Mouse (Mus musculus) left cerebral cortex, adult 8-10 months (tissue): Measurements from ENCODE around the gene Sun3. TPM values are rescaled to one million over a fixed set of nuclear protein-coding genes. Genes with fewer than 3 reads are reported as not detected.

ENCODE experiments used
- DNase-seq, 2 experiments: peaks; one replicate each; pipeline ENCODE4 v3.0.0; 2022; ENCODE audit warnings: low spot score in 2 of 2
- total RNA-seq, 4 experiments: library from RNA; stranded (reverse); gene quantifications; 2 replicates each; pipeline ENCODE4 v1.2.4; 2022

Gene Sun3
- total RNA-seq, 4 experiments from 2014 or later = 0.33 to 0.65 (median 0.39) TPM; not detected in 1

- DNase-seq = peak; percentile 14 to 34
Observed at GRCm38 (mm10) chr11:8983237-8983861, 65.4 kb downstream of the Sun3 start.

GRCm38 (mm10) chr11:8978154-8978553, 70.6 kb downstream of the Sun3 start:
- no peak for DNase-seq

- DNase-seq = no peak
Observed at GRCm38 (mm10) chr11:8973166-8973565, 75.6 kb downstream of the Sun3 start, which contains the start of gene Pkd1l1. Pkd1l1 (minus strand) TSS chr11:8973266.

- no peak for DNase-seq
Observed at GRCm38 (mm10) chr11:8972093-8972492, 76.7 kb downstream of the Sun3 start.

- DNase-seq = no peak
Observed at GRCm38 (mm10) chr11:8970509-8970908, 78.3 kb downstream of the Sun3 start.

- no peak for DNase-seq
Observed at GRCm38 (mm10) chr11:8968094-8968493, 80.7 kb downstream of the Sun3 start.

Other genes with a start within 250 kb of the Sun3 start
- under 1 TPM in 1 of 4 experiments, not detected in 3; 0.05 TPM for gene Pkd1l1, start 75.7 kb downstream of the Sun3 start, total RNA-seq
- gene Hus1, start 37.8 kb downstream of the Sun3 start, total RNA-seq = 10 to 100 TPM; 11.7 to 12.2 (median 12.1) TPM
- gene Gm11992, start 397 bp downstream of the Sun3 start, total RNA-seq = 1 to 10 TPM in 3 of 4 experiments, under 1 TPM in 1; 0.74 to 1.1 (median 1.1) TPM
- 1 to 10 TPM; 1.5 to 4.6 (median 2.6) TPM for gene Upp1, start 69.1 kb upstream of the Sun3 start, total RNA-seq
- gene Abca13, start 143.0 kb upstream of the Sun3 start, total RNA-seq = under 1 TPM; 0.02 to 0.04 (median 0.02) TPM